Mouse (Mus musculus) stomach, postnatal 0 days (tissue): ENCODE results near the gene Ctf1. TPM values are rescaled to one million over a fixed set of nuclear protein-coding genes. Genes with fewer than 3 reads are reported as not detected.

Experiments used
- ATAC-seq: fragments of 200-750 bp; cut with Nextera tagmentation; 2 replicates; pipeline ENCODE4 v1.8.0; 2017; ENCODE audit not compliant: low FRiP score, low TSS enrichment
- DNase-seq: peaks from one replicate; pipeline ENCODE4 v3.0.0-alpha.2; 2016; ENCODE audit warnings: low spot score
- H3K27ac ChIP-seq: fragments of 300-500 bp; sonication (generic); replicated peaks from 2 replicates; pipeline ENCODE4 v1.5.1; 2014; ENCODE audit warnings: mild to moderate bottlenecking, control low read depth
- H3K27me3 ChIP-seq: fragments of 300-500 bp; sonication (generic); 2 replicates; pipeline ENCODE4 v1.6.1; 2014; ENCODE audit warnings: low read length; ENCODE audit not compliant: control insufficient read depth, insufficient read depth
- H3K36me3 ChIP-seq: fragments of 300-500 bp; sonication (generic); 2 replicates; pipeline ENCODE4 v1.6.1; 2014; ENCODE audit warnings: low read length, mixed read lengths; ENCODE audit not compliant: control insufficient read depth, insufficient read depth
- H3K4me1 ChIP-seq: fragments of 300-500 bp; sonication (generic); replicated peaks from 2 replicates; pipeline ENCODE4 v1.6.1; 2014; ENCODE audit warnings: antibody characterized with exemption; ENCODE audit not compliant: control insufficient read depth, insufficient read depth
- H3K4me2 ChIP-seq: fragments of 300-500 bp; sonication (generic); replicated peaks from 2 replicates; pipeline ENCODE4 v1.6.1; 2014; ENCODE audit warnings: low read depth, mild to moderate bottlenecking, control low read depth, moderate library complexity
- H3K4me3 ChIP-seq: fragments of 300-500 bp; sonication (generic); 2 replicates; pipeline ENCODE4 v1.5.1; 2014; ENCODE audit warnings: low read depth, low read length, control low read depth
- H3K9ac ChIP-seq: fragments of 300-500 bp; sonication (generic); 2 replicates; pipeline ENCODE4 v1.6.1; 2014; ENCODE audit warnings: mild to moderate bottlenecking, low read length, control low read depth, mixed read lengths
- H3K9me3 ChIP-seq: fragments of 300-500 bp; sonication (generic); 2 replicates; pipeline ENCODE4 v1.6.1; 2016; ENCODE audit warnings: low read length; ENCODE audit not compliant: control insufficient read depth
- CTCF ChIP-seq: IDR thresholded peaks from 2 replicates; pipeline ENCODE4 v1.5.1; 2016; ENCODE audit warnings: antibody characterized with exemption, low read depth, mild to moderate bottlenecking, moderate library complexity
- EP300 ChIP-seq: optimal IDR thresholded peaks from 2 replicates; pipeline ENCODE3; 2016; ENCODE audit warnings: antibody characterized with exemption
- WGBS: fragments of 180-500 bp; shearing (Covaris S2); extraction: QIAGEN DNeasy Blood & Tissue Kit; methylation state at CpG from one replicate; pipeline ENCODE4 v1.1.7; 2014; 5-methylcytosine and 5-hydroxymethylcytosine counted together
- polyA plus RNA-seq: library from polyadenylated mRNA; unstranded; fragments of >200 nt; fragmentation: Nextera tagmentation; extraction: Ambion mirVana; gene quantifications from 2 replicates; pipeline ENCODE4 v1.2.1, GENCODE M21; 2015

Ctf1 gene
- polyA plus RNA-seq, 1 experiment from 2014 or later, result 13.4 TPM

DNA sequence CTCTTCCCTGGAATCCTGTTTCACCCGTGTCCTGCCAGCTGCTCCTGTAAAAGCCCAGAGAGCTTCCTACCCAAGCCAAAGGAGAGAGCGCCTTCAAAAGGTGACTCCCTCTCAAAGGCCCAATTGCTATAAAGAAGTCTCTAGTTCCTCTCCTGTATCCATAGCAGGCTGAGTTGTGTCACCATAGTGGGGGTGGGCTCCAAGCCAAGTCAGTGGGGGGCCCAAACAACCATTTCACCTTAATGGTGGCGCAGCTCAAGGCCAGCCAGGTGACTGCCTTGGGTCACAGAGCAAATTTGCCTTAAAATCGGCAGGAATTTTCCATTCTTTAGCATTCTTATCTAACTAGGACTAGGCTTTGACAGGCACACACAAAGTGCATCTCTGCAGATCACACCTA, 2.3 kb downstream of the Ctf1 start:
- no peak for TF ChIP-seq EP300
- no peak for TF ChIP-seq CTCF
- DNase-seq, result no peak

DNA sequence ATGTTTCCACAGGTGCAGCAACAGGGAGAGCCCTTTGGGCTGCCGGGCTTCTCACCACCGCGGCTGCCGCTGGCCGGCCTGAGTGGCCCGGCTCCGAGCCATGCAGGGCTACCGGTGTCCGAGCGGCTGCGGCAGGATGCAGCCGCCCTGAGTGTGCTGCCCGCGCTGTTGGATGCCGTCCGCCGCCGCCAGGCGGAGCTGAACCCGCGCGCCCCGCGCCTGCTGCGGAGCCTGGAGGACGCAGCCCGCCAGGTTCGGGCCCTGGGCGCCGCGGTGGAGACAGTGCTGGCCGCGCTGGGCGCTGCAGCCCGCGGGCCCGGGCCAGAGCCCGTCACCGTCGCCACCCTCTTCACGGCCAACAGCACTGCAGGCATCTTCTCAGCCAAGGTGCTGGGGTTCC, 4.5 kb downstream of the Ctf1 start:
- peak; percentile 77 for DNase-seq
- Histone ChIP-seq H3K9me3 (no peaks in the 10 kb centered on the region), H3K4me2 (peak overlapping the region; percentile 46), H3K36me3 (no peaks in the 10 kb centered on the region; the same call in 1 of the 2 replicates), H3K4me3 (peak overlapping the region; percentile 26), H3K27me3 (no peaks in the 10 kb centered on the region), H3K4me1 (0 out of 2 replicates have a peak, but pooled peaks cover 1% of the 10 kb centered on the region), H3K27ac (no peak overlapping the region), H3K9ac (peak overlapping the region; percentile 36)
- 6% methylated on average over 41 of the region's 41 CpGs for WGBS
- peak; percentile 72 for TF ChIP-seq CTCF
- TF ChIP-seq EP300, result no peak
- peak; percentile 67 for ATAC-seq

More for the DNA sequence above, 2.3 kb downstream of the Ctf1 start:
- H3K27me3 ChIP-seq, result no peaks in the 10 kb centered on the region
- no peak overlapping the region for H3K4me3 ChIP-seq
- H3K9me3 ChIP-seq, result no peaks in the 10 kb centered on the region
- no peaks in the 10 kb centered on the region; the same call in 1 of the 2 replicates for H3K36me3 ChIP-seq
- 70% methylated on average over 4 of the region's 4 CpGs for WGBS
- no peak overlapping the region for H3K4me2 ChIP-seq
- peaks cover 6% of the 10 kb centered on the region; the same call in 1 of the 2 replicates for H3K4me1 ChIP-seq
- no peak overlapping the region for H3K27ac ChIP-seq
- no peak for ATAC-seq
- H3K9ac ChIP-seq, result no peak overlapping the region

GRCm38 (mm10) chr7:127718339-127718738, 5.8 kb downstream of the Ctf1 start:
- no peak for DNase-seq
- ATAC-seq, result no peak
- TF ChIP-seq CTCF (no peak), EP300 (no peak)
- no peak overlapping the region for H3K4me3 ChIP-seq
- H3K4me2 ChIP-seq, result no peak overlapping the region
- 86% methylated on average over 6 of the region's 6 CpGs for WGBS
- no peak overlapping the region for H3K9ac ChIP-seq
- no peaks in the 10 kb centered on the region for H3K4me1 ChIP-seq
- no peaks in the 10 kb centered on the region for H3K9me3 ChIP-seq
- H3K27ac ChIP-seq, result no peak overlapping the region
- H3K36me3 ChIP-seq, result no peaks in the 10 kb centered on the region; the same call in 1 of the 2 replicates
- H3K27me3 ChIP-seq, result no peaks in the 10 kb centered on the region

DNA sequence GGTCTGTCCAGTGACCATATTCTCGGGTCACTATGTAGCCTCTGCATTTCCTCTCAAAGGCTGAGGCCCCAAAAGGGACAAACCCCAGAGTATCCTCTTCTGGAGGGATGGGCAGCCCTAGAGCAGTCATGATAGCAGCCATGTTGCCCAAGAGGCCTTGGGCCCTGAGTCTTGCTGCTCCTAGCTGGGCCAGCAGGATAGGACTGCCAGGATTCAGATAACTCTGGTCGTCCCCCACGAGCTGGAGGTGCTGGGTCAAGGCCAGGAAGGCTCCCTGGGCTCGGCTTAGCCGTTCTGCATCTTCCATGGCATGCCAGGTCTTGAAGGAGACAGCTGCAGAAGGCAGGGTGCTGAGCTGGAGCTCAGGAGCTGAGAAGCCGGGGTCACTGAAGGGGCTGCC, 6.7 kb downstream of the Ctf1 start:
- H3K9ac ChIP-seq, result no peak overlapping the region
- no peak overlapping the region for H3K4me2 ChIP-seq
- no peaks in the 10 kb centered on the region for H3K9me3 ChIP-seq
- 82% methylated on average over 6 of the region's 6 CpGs for WGBS
- H3K4me1 ChIP-seq, result no peaks in the 10 kb centered on the region
- H3K27me3 ChIP-seq, result no peaks in the 10 kb centered on the region
- H3K4me3 ChIP-seq, result no peak overlapping the region
- ATAC-seq, result no peak
- DNase-seq, result no peak
- H3K36me3 ChIP-seq, result no peaks in the 10 kb centered on the region; the same call in 1 of the 2 replicates
- TF ChIP-seq EP300 (no peak), CTCF (no peak)
- H3K27ac ChIP-seq, result no peak overlapping the region

DNA sequence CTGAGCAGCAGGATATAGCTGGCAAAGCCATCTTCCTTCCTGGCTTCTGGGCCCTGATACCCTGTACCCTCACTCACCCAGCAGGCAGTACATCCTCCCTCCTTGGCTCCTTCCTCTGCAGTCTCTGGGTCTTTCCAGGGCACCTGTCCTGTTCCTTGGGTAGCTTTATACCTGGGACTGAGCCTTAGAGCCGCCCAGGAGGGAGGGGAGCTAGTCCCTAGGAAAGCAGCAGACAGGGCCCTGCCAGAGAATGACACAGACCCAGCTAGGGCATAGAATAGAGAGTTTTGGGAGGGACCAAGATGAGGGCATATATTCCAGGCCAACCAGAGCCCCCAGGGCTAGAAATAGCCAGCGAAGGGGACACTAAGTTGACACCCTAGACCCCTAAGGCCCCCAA, 13.0 kb downstream of the Ctf1 start:
- no peak for ATAC-seq
- H3K36me3 ChIP-seq, result no peaks in the 10 kb centered on the region
- TF ChIP-seq EP300 (no peak), CTCF (no peak)
- no peaks in the 10 kb centered on the region for H3K9me3 ChIP-seq
- no peak overlapping the region for H3K27ac ChIP-seq
- DNase-seq, result no peak
- no peak overlapping the region for H3K9ac ChIP-seq
- WGBS, result 46% methylated on average over 2 of the region's 2 CpGs
- no peak overlapping the region for H3K4me2 ChIP-seq
- no peaks in the 10 kb centered on the region for H3K27me3 ChIP-seq
- H3K4me1 ChIP-seq, result no peaks in the 10 kb centered on the region
- H3K4me3 ChIP-seq, result no peak overlapping the region

DNA sequence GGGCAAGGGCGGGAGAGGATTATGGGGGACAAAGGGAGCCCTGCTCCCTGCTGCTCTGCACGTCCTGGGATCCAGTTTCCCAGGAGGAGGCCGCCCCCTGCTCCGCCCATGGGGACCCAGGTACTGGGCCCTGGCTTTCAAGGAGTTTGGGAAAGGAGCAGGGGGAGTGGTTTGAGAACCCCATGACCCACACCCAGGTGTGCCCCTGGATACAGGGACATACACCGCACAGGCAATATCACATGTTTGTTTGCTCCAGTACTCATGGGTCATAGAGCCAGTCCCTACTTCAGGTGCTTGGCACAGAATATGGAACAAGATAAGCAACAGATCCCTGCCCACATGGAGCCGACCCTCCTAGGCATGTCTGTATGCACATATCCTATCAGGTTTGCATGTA, 13.4 kb downstream of the Ctf1 start:
- 61% methylated on average over 5 of the region's 6 CpGs for WGBS

More for the DNA sequence above, 13.4 kb downstream of the Ctf1 start:
- Histone ChIP-seq H3K4me3 (no peak overlapping the region), H3K4me2 (no peak overlapping the region), H3K9me3 (no peaks in the 10 kb centered on the region), H3K27me3 (no peaks in the 10 kb centered on the region), H3K4me1 (no peaks in the 10 kb centered on the region), H3K27ac (no peak overlapping the region), H3K9ac (no peak overlapping the region), H3K36me3 (no peaks in the 10 kb centered on the region)
- TF ChIP-seq CTCF (no peak), EP300 (no peak)
- DNase-seq, result no peak
- peak; percentile 11; the same call in 1 of the 2 replicates for ATAC-seq
